Mouse (Mus musculus) layer of hippocampus, adult 9-10 months (tissue): ENCODE results near the gene Alcam.

Experiments used
- DNase-seq: peaks from one replicate; pipeline ENCODE4 v3.0.0; 2022; ENCODE audit warnings: low spot score

Gene Alcam

DNA sequence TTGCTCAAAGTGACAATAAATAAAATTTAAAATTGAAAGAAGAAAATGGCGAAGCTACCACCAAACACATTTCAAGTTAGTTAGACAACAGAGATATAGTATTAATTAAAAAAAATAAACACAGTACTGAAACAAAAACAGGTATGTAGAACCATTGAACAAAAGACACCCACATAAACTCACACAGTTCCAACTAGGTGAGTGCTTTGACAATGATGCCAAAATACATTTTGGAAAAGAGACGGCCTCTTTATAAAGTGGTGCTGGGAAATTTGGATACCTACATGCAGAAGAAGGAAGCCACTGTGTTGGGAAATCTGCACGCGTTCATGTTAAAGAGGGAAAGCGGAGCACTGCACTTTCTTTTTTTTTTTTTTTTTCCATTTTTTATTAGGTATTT is 85.4 kb downstream of the Alcam start:
- no peak for DNase-seq

- DNase-seq: no peak
These were observed 87.0 kb downstream of the Alcam start for GRCm38 (mm10) chr16:52366915-52367314.

DNA sequence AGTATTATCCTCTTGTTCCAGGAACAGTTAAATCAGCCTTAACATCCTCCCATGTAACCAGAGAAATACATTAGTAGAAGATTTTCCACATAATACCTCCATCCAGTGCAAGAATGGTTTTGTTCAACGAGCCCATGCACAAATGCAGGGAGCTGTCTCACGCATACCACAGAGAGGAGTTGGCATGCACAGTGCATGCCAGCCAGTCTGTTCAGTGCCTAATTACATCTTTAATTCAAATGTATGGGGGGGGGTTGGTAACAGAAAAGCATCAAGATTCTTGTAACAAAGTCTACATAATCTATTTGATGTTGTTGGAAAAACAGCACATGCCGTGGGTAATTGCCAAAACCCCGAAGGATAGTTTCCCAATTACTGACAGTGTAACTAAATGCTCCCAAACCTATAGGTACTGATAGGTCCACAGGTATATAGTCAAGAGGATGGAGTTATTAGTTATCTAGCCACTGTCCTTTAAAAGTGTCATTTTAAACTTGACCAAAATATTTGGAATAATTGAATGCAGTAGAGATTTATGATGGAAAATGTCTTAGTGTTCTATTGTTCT is 89.8 kb downstream of the Alcam start:
- no peak for DNase-seq

DNA sequence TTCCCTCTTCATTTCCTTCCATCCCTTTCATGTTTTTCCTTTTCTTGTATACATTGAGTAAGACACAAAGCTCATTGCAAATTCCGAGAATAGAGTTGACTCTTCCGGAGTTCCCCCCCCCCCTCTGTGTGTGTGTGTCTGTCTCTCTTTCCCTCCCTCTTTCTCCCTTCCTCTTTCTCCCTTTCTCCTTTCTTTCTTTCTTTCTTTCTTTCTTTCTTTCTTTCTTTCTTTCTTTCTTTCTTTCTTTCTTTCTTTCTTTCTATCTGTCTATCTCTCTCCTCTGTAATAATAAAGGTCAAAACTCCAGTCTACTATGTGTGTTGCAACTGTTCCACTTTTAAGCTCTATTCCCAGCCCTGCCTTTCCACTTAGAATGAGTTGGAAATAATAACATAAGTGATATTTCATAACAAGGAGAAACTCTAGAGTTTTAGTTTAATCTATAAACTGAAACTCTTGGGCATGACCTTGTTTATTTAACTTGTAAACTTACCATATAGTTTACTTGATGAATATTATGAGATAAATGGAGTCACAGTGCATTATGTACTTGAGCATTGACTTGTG is 110.3 kb downstream of the Alcam start:
- DNase-seq: no peak

GRCm38 (mm10) chr16:52342694-52343466 is 111.0 kb downstream of the Alcam start:
- no peak for DNase-seq

- no peak for DNase-seq
These were observed 119.8 kb downstream of the Alcam start for GRCm38 (mm10) chr16:52334084-52334483.

DNA sequence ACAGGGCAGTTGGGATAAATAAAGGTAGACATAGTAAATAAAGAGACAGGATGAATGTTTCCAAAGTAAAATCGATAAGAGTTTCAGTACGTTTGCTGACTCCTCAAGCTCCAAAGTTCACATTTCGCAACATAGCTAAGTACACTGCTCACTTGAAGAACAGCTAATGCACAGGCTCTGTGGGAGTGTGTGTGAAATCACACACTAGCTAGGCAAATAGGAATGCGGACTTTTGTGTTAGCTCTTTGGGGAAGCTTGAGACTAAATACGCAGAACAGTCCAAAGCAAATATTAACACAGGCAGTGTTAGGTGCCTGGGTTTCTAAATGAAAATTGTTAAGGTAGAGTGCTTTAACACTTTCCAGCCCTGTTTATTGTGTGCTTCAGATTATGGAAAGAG is 120.2 kb downstream of the Alcam start:
- no peak for DNase-seq

DNA sequence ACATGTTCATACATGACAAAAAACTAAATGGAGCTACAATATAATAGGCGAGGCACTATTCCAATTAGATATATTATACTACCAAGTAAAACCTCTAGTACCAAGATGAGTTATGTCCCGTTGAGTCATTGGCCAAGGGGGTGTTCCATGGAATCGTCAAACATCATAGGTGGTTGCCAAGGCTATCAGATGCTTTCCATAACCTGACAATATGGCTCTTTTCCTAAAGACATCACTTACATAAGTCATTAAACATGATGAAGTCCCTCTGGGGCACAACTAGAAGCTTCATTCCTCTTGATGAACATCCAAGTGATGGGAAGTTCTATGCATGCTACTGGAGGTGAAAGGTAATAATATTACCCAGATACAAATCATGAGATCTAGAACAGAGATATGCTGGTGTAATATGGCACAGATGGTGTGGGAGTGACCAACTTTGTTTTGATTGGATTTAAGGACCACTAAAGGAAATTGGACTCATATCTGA is 122.5 kb downstream of the Alcam start:
- DNase-seq: no peak

GRCm38 (mm10) chr16:52329420-52329819 is 124.5 kb downstream of the Alcam start:
- DNase-seq: no peak

DNA sequence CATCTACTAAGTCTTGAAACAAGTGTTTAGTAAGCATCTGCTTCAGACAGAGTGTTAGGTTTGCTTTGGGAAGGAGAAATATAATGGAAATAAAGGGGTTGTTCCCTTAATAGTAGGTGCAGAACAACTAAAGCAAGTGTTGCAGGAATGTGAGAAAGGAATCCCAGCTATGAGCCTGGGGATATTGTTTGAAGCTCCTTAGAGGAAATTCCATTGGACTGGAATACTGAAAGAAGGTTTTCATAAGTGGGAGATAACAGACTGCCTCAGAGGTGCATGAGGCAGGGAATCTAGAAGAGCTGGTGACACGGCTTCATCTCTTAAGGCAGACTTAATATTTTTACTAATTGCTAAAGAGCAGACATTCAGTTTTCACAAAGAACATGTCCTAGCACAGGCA is 134.6 kb downstream of the Alcam start:
- DNase-seq: no peak

DNA sequence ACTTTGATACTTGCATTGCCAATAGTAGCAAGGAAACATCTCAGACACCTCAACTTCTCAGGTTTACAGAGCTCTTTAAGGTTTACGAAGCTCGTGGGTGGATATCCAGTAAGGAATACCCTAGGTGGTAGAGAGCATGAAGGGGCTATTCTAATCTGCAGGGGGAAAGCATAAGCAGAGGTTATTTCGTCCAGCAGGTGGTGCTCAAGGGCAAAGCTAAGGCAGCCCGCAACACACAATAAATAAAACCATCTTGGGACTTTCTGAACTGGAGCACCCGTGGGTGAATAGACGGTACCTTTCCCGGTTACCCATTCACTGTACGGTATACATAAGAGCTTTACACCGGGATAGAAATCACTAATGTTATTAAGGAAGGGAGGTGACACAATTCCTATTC is 142.8 kb downstream of the Alcam start:
- DNase-seq: peak; percentile 68

GRCm38 (mm10) chr16:52307016-52307415 is 146.9 kb downstream of the Alcam start:
- DNase-seq: no peak

DNA sequence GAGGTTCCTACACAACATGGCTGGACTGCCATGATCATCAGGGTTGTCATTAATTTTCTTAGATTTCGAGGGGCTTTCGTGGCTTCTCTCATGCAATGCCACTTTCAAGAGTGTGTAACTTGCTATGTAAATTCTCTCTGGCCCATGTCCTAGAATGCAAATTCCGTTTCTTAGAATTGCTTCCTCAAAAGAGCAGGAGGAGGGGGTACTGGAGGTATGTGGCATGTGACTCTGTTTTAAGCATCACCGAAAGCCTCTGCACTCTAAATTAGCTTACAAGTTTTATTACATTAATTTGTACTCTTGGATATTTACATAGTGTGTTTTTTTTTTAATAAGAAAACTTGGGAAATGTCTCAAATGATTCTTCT is 150.4 kb downstream of the Alcam start:
- no peak for DNase-seq

DNA sequence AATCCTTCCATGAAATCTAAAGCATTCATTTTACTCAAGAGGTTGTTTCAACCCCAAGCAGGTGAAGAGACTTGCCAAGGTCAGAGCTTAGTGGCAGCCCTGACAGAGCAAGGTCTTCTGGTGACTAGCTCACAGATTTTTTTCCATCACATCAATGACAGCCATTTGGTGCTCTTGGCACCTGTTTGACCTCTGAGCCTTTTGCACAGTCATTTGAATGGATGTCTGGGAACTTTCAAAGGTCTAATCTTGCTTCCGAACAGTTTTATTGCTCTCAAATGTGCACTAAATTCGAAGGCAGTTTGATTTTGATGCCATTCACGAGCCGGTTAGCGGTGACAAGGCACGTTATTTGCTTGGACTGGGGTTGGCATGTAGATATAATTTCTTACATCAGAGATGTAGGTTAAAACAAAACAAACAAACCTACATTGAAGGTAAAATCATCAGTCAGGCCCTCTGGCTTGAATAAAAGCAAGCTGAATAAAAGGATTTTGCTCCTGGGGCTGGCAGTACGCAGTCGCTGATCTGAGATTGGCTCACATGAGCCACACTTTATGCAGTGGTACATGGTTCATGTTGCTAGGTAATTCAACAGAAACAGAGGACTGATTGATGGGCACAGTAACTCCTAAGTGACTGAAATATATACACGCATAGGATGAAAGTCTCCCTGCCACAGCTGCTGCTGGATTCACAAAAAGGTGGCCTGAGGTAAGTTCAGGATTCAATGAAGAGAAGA is 150.9 kb downstream of the Alcam start:
- no peak for DNase-seq

DNA sequence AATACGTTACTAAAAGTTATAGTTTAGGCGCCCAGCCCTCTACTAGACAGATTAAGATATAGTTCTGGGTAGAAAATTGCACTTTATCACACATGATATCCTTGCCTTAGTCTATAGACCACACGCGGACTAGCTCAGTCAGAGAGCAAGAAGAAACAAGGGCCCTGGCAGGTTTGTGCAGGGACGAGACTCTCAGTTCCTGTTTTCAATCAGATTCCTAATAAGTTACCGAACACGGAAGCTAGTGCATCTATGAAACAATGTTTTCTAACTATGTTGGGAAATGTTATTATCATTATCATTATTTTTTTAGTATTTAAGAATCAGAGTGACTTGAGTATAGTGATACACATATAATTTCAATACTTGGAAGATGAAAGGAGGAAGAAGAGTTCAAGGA is 152.1 kb downstream of the Alcam start:
- no peak for DNase-seq

DNA sequence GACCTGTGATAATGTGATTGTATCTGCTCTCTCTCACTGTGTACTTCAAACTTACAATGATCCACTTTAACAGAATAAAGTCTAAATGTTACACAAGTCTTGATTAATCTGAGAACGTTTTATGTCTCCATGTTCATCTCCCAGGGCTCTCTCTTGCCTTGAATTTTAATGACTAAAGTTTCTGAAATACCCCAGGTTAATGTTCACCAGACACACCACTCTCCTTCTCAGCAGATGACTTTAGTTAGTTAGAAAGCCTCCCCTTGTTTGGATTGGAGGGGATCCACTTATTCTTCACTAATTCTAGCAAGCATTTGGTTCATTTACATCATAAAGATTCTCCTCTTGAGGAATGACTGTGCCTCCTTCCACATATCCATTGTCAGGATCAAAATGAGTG is 157.5 kb downstream of the Alcam start:
- DNase-seq: no peak

GRCm38 (mm10) chr16:52295535-52295934 is 158.3 kb downstream of the Alcam start:
- no peak for DNase-seq

GRCm38 (mm10) chr16:52292440-52293048 is 161.3 kb downstream of the Alcam start:
- DNase-seq: no peak

- DNase-seq: no peak
These were observed 173.7 kb downstream of the Alcam start for GRCm38 (mm10) chr16:52280186-52280585.

DNA sequence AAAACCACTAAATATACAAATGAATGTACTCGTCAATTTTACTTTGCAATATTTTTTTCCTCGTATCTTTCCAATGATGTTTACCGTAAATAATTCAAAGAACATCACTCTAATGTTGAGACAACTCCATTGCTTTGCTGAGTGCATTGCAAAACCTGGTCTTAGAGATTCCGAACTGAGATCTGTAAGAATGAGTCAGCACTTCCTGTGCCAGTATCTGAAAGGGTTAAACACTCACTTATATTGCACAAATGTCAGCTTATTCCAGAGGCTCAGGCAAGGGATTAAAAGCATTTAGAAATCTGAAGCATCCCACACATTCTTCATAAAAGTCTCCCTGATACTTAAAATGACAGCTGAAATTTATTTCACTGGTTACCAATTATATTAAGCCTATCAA is 188.8 kb downstream of the Alcam start:
- no peak for DNase-seq

DNA sequence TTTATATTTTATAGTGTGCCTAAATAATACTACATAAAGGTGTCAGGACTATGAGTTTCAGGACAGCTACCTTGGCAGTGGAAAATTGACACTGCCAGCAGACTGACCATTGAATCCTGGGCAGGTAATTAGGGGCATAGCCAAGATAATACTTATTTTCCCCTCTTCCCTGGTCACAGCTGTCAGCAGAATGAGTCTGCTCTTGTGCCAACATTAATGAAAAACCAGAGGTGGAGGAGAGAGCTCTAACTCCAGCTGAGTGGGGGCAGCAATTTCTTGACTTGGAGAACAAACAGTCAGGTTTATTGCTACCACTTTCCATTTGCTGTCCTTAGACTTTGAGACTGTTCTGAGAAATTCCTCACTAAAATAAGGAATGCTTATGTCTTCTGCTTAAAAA is 190.1 kb downstream of the Alcam start:
- no peak for DNase-seq

GRCm38 (mm10) chr16:52262582-52262981 is 191.3 kb downstream of the Alcam start:
- no peak for DNase-seq
